Mouse (Mus musculus) forebrain, embryonic 12.5 days (tissue): ENCODE results near the gene Tnip1. TPM values are rescaled to one million over a fixed set of nuclear protein-coding genes. Genes with fewer than 3 reads are reported as not detected.

Experiments used
- ATAC-seq: fragments of 200-750 bp; cut with Nextera tagmentation; 2 replicates; pipeline ENCODE4 v1.8.0; 2017; ENCODE audit warnings: moderate TSS enrichment; ENCODE audit not compliant: low FRiP score
- H3K27ac ChIP-seq: fragments of 300-500 bp; sonication (generic); 2 replicates; pipeline ENCODE4 v1.5.1; 2016; ENCODE audit warnings: mild to moderate bottlenecking
- H3K27me3 ChIP-seq: fragments of 300-500 bp; sonication (generic); 2 replicates; pipeline ENCODE4 v1.6.1; 2016; ENCODE audit warnings: mild to moderate bottlenecking
- H3K36me3 ChIP-seq: fragments of 300-500 bp; sonication (generic); replicated peaks from 2 replicates; pipeline ENCODE4 v1.6.1; 2016; ENCODE audit warnings: mild to moderate bottlenecking
- H3K4me1 ChIP-seq: fragments of 300-500 bp; sonication (generic); 2 replicates; pipeline ENCODE4 v1.6.1; 2016
- H3K4me2 ChIP-seq: fragments of 300-500 bp; sonication (generic); 2 replicates; pipeline ENCODE4 v1.6.1; 2016; ENCODE audit warnings: mild to moderate bottlenecking, moderate library complexity
- H3K4me3 ChIP-seq: fragments of 300-500 bp; sonication (generic); replicated peaks from 2 replicates; pipeline ENCODE4 v1.5.1; 2016; ENCODE audit warnings: mild to moderate bottlenecking
- H3K9ac ChIP-seq: fragments of 300-500 bp; sonication (generic); 2 replicates; pipeline ENCODE4 v1.6.1; 2016; ENCODE audit warnings: mild to moderate bottlenecking
- H3K9me3 ChIP-seq: fragments of 300-500 bp; sonication (generic); 2 replicates; pipeline ENCODE4 v1.6.1; 2016
- WGBS: fragments of 180-500 bp; shearing (Covaris S2); methylation state at CpG from one replicate; pipeline ENCODE4 v1.1.7; 2016; 5-methylcytosine and 5-hydroxymethylcytosine counted together
- polyA plus RNA-seq: library from polyadenylated mRNA; unstranded; fragments of >200 nt; fragmentation: Nextera tagmentation; extraction: Ambion mirVana; gene quantifications from 2 replicates; pipeline ENCODE4 v1.2.1, GENCODE M21; 2016

The Tnip1 gene
- 9.8 and 12.1 TPM in 2 replicates for polyA plus RNA-seq

DNA sequence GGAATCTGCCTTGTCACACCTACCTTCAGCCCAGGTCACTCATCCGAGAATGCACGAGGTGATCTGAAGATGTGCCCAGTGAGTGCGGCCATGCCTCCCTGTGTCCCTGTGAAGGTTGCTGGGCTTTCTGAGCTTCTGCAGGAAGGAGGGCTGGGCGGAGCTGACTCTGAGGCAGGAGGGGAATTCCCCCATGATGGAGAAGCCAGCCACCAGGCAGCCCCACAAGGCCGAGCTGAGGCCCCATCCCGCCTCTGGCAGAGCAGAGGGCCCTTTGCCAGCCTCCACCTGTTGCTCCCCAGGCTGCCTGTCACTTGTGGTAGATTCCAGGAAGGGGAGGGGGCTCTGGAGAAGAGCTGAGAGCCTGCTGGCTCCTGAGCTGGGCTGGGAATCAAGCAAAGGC, at the start of gene Tnip1:
TSS of gene Tnip1 (minus strand) at position 108 of the 400 bp plus-strand sequence.
- no peaks in the 10 kb centered on the region for H3K36me3 ChIP-seq
- H3K4me3 ChIP-seq, result no peak within 1 kb of the TSS
- no peak within 1 kb of the TSS for H3K9ac ChIP-seq
- no peaks in the 10 kb centered on the region for H3K9me3 ChIP-seq
- no peak for ATAC-seq
- H3K4me1 ChIP-seq, result no peaks in the 10 kb centered on the region
- H3K4me2 ChIP-seq, result no peak within 1 kb of the TSS
- peaks cover 3% of the 10 kb centered on the region; the same call in 1 of the 2 replicates for H3K27me3 ChIP-seq
- 48% methylated on average over 6 of the region's 6 CpGs for WGBS
- H3K27ac ChIP-seq, result no peak within 1 kb of the TSS

DNA sequence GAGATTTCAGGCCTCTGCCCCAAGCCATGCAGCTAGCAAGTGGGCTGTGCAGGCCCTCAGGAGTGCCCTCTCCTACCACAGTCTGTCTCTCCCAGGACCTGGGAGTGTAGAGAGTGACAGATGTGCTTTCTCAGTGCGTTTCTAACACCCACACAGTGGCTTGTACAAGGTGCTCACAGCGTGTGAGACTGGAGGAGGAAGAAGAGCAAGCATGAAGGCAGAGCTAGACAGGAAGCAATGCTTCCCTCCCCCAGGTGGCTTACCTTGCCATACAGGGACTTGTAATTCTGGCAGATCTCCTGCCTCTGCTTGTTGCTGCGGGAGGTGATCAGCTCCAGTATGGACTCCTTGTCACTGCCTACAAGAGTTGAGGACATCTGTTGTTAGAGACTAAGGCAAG, 48.7 kb upstream of the Tnip1 start:
- WGBS, result 82% methylated on average over 3 of the region's 3 CpGs
- Histone ChIP-seq H3K27me3 (no peaks in the 10 kb centered on the region), H3K9me3 (no peaks in the 10 kb centered on the region), H3K4me2 (no peak overlapping the region), H3K36me3 (peaks cover 23% of the 10 kb centered on the region), H3K4me1 (0 out of 2 replicates have a peak, but pooled peaks cover 3% of the 10 kb centered on the region), H3K27ac (no peak overlapping the region), H3K4me3 (no peak overlapping the region), H3K9ac (no peak overlapping the region)
- no peak for ATAC-seq

DNA sequence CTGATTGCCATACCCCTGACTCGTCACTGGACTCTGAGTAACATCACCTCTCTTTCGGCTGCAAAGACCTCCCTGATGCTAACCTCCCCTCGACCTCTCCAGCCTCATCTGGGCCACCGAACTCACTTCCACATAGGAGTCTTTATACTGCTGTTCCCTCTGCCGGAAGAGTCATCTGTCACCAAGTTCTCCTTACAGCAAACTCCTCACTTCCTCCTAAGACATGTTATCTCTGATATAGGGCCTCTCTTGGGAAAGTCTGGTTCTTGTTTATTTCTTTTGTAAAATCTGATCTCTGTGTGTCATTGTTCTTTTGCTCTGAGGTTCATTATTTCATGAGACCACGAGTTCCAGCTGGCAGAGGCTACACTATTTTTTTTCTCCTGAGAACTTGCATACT, 45.5 kb upstream of the Tnip1 start:
- ATAC-seq, result no peak
- no peaks in the 10 kb centered on the region for H3K4me1 ChIP-seq
- no peak overlapping the region for H3K4me3 ChIP-seq
- H3K9ac ChIP-seq, result no peak overlapping the region
- H3K27ac ChIP-seq, result no peak overlapping the region
- no peaks in the 10 kb centered on the region for H3K27me3 ChIP-seq
- WGBS, result 80% methylated on average over 6 of the region's 6 CpGs
- H3K4me2 ChIP-seq, result no peak overlapping the region
- peaks cover 23% of the 10 kb centered on the region for H3K36me3 ChIP-seq
- H3K9me3 ChIP-seq, result no peaks in the 10 kb centered on the region

DNA sequence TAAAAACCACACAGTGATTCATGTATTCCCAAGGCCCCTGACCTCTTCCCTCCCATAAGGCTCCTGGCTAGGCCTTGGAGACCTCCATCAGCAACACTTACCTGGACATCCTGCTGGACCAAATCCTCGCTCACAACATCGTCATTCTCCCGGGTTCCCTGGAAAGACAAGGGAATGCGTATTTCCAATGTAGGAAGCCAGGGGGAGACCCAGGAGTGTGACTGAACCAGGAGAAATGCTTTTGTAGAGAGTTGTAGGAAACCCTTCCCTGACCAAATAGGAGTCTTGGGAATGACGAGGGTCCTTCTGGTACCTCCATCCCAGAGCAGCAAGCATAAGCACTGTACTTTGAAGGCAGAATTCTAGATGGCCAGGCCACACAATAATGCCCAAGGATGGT, 43.0 kb upstream of the Tnip1 start:
- peaks cover 28% of the 10 kb centered on the region for H3K36me3 ChIP-seq
- ATAC-seq, result no peak

DNA sequence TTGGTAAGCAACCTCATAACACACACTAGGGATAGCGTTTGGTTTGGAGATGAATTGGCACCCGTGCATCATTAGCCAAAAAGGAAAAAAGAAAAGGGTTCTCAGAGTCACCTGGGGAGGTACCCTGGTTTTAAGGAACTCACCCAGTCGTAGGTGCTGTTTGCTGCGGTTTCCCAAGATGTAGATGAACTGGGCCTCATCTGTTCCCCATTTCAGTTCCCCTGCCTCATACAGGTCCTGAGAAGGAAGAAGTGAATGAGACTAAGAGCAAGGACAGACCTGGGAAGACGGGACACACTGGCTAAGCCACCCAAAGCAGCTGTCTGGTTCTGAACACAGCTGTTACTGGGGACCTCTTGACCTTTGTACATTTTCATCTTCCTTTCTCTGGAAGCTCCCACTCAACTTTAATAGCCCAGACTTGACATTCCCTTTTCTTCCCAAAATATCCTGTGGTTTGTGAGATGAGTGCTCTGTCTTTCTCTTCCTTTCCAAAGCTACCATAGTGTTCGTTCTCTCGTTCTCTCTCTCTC, 42.3 kb upstream of the Tnip1 start:
- no peaks in the 10 kb centered on the region for H3K27me3 ChIP-seq
- no peak overlapping the region for H3K4me2 ChIP-seq
- H3K4me1 ChIP-seq, result no peaks in the 10 kb centered on the region
- 85% methylated on average over 7 of the region's 7 CpGs for WGBS
- peaks cover 21% of the 10 kb centered on the region for H3K36me3 ChIP-seq
- no peaks in the 10 kb centered on the region for H3K9me3 ChIP-seq
- no peak overlapping the region for H3K9ac ChIP-seq
- no peak for ATAC-seq
- H3K27ac ChIP-seq, result no peak overlapping the region
- H3K4me3 ChIP-seq, result no peak overlapping the region

More for the DNA sequence above, 43.0 kb upstream of the Tnip1 start:
- Histone ChIP-seq H3K27ac (no peak overlapping the region), H3K9ac (no peak overlapping the region), H3K4me3 (no peak overlapping the region), H3K4me2 (no peak overlapping the region), H3K4me1 (no peaks in the 10 kb centered on the region), H3K27me3 (no peaks in the 10 kb centered on the region), H3K9me3 (no peaks in the 10 kb centered on the region)
- WGBS, result 83% methylated on average over 5 of the region's 5 CpGs

DNA sequence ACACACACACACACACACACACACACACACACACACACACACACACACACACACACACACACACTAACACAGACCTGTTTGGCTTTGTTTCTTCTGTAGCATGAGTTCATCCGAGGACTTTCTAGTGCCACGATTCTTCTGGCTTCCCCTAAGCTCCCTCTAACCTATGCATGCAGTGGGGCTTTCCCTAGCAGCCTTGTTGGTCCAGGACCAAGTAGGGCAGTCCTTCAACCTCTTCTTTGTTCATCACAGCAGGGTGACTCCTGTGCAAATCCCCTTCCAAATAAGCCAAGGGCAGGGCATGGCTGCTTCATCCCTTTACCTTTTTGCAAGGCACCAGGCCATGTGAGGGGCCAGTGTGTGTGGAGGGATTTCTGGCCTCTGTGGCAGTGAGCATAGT, 36.0 kb upstream of the Tnip1 start:
- Histone ChIP-seq H3K4me3 (no peak overlapping the region), H3K36me3 (peaks cover 5% of the 10 kb centered on the region), H3K27me3 (no peaks in the 10 kb centered on the region), H3K4me2 (no peak overlapping the region), H3K9ac (no peak overlapping the region), H3K9me3 (no peaks in the 10 kb centered on the region), H3K27ac (no peak overlapping the region), H3K4me1 (peaks cover 2% of the 10 kb centered on the region; the same call in 1 of the 2 replicates)
- ATAC-seq, result no peak
- WGBS, result 50% methylated on average over 2 of the region's 2 CpGs

DNA sequence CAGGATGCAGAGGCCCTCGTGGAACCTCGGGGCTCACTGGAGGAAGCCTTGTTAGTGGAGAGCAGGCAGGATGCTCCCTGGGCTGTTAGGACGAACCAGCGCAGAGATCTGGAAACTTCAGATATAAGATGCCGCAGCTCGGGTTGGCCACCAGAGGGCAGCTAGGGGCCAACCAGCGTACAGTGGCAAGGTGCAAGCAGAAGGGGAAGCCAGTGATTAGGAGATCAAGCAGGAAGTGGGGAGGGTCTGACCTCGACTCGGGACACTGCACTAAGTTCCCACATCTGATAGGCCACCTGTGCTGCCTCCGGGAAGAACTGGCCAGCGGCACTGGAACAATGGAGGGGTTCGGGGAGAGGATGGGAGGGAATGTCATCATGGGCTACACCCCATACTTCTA, 35.6 kb upstream of the Tnip1 start:
- Histone ChIP-seq H3K27ac (no peak overlapping the region), H3K9me3 (no peaks in the 10 kb centered on the region), H3K27me3 (no peaks in the 10 kb centered on the region), H3K4me2 (no peak overlapping the region), H3K9ac (no peak overlapping the region), H3K4me3 (no peak overlapping the region), H3K4me1 (peaks cover 2% of the 10 kb centered on the region; the same call in 1 of the 2 replicates), H3K36me3 (peaks cover 5% of the 10 kb centered on the region)
- peak; percentile 36; the same call in 1 of the 2 replicates for ATAC-seq
- WGBS, result 5% methylated on average over 11 of the region's 12 CpGs

DNA sequence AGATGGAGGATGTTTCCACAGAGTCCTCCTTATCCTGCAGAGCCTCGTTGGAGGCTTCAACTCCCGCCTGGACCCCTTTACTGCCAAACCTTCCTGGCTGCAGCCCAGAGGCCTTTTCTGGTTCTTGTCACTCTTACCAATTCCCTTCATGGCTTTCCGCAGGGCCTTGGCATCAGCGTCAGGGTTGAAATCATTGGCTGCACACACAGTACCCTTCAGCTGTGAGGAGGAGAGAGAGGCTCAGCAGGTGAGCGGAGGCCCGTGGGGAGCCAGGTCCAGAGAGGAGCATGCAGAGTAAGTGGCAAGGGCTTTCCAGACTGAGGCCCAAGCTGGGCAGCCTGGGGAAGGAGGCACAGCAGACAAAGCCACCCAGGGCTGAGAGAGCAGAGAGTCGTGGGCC, 33.5 kb upstream of the Tnip1 start:
- no peak for ATAC-seq
- no peak overlapping the region for H3K27ac ChIP-seq
- 64% methylated on average over 7 of the region's 7 CpGs for WGBS
- H3K27me3 ChIP-seq, result no peaks in the 10 kb centered on the region
- no peak overlapping the region for H3K4me3 ChIP-seq
- H3K4me2 ChIP-seq, result no peak overlapping the region
- H3K9me3 ChIP-seq, result no peaks in the 10 kb centered on the region
- peaks cover 2% of the 10 kb centered on the region; the same call in 1 of the 2 replicates for H3K4me1 ChIP-seq
- peaks cover 5% of the 10 kb centered on the region for H3K36me3 ChIP-seq
- no peak overlapping the region for H3K9ac ChIP-seq

DNA sequence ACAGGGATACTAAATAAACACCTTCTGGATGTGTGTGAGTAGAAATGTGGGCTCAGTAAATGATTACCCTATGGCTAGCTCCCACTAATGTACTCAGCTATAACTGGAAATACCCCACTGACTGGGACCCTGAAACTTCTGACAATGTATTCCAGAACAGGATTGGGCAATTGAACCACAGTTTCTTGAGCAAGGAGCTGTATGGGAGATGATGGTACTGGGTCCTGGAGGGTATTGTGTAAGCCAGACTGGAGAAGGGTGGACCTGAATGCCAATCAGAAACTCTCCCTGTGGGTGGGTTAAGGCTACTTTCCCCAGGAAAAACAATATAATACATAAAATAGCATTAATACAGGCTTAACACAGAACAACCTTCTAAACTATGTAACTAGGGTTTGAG, 27.2 kb upstream of the Tnip1 start:
- no peaks in the 10 kb centered on the region for H3K9me3 ChIP-seq

DNA sequence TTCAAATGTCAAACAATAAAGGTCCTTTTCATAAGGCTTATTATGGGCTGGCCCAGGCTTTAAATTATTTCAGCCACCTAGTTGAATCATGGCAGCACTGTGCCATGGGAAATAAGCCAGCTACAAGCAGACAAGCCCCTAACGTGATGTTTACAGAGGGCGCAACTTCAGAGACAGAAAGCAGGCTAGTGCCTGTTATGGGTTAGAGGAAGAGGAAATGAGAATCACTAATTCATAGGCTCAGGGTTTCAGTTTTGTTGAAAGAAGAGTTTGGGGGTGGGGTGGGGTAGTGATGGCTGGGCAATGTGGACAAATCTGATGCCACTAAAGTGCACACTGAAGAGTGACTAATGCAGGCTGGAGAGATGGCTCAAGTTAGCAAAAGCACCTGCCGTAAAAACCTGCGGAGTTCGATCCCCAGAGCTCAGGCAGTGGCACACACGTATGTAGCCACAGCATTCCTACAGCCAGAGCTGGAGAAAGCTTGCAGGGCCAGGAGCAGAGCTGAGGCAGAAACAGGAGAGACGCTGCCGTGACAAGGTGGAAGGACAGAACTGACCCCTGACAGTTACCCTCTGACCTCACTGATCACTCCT, 26.1 kb upstream of the Tnip1 start:
- Histone ChIP-seq H3K9me3 (no peaks in the 10 kb centered on the region), H3K4me3 (no peak overlapping the region), H3K4me2 (no peak overlapping the region), H3K4me1 (no peaks in the 10 kb centered on the region), H3K36me3 (no peaks in the 10 kb centered on the region), H3K27me3 (no peaks in the 10 kb centered on the region), H3K9ac (no peak overlapping the region), H3K27ac (no peak overlapping the region)
- 77% methylated on average over 8 of the region's 8 CpGs for WGBS
- ATAC-seq, result no peak

More for the DNA sequence above, 27.2 kb upstream of the Tnip1 start:
- no peaks in the 10 kb centered on the region for H3K27me3 ChIP-seq
- H3K27ac ChIP-seq, result no peak overlapping the region
- no peak overlapping the region for H3K4me2 ChIP-seq
- ATAC-seq, result no peak
- no peak overlapping the region for H3K9ac ChIP-seq
- H3K36me3 ChIP-seq, result no peaks in the 10 kb centered on the region
- no peak overlapping the region for H3K4me3 ChIP-seq
- H3K4me1 ChIP-seq, result no peaks in the 10 kb centered on the region

DNA sequence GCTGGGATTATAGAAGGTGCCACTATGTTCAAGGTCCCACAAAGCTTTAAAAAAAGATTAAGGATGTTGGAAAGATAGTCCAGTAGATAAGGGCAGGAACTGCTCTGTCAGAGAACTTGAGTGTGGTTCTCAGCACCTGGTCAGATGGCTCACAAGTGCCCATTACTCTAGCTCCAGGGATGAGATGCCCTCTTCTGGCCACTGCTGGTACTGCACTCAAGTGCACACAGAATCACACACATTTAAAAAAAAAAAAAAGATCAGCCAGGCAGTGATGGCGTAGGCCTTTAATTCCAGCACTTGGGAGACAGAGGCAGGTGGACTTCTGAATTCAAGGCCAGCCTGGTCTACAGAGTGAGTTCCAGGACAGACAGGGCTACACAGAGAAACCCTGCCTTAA, 25.3 kb upstream of the Tnip1 start:
- 64% methylated on average over 1 of the region's 1 CpGs for WGBS
- H3K4me1 ChIP-seq, result no peaks in the 10 kb centered on the region
- H3K4me2 ChIP-seq, result no peak overlapping the region
- no peak overlapping the region for H3K27ac ChIP-seq
- no peaks in the 10 kb centered on the region for H3K9me3 ChIP-seq
- no peaks in the 10 kb centered on the region for H3K36me3 ChIP-seq
- ATAC-seq, result no peak
- no peak overlapping the region for H3K9ac ChIP-seq
- H3K4me3 ChIP-seq, result no peak overlapping the region
- H3K27me3 ChIP-seq, result no peaks in the 10 kb centered on the region

DNA sequence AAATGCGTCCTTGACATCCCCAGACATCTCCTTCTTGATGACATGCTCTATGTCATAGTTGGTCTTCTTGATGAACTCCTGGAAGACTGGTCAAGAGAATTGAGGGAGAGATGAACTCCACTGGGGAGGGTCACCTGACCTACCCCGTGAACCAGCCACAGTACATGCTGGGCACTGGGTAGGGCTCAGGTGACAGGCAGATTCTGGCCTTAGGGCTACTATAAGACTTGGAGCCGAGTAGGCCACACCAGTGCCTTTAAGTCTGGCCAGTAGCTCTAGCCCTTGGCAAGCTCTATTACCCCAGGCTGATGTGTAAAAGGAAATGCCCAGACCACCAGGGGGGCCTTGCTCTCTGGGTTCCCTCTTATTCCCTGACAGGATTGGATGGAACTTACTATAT, 22.4 kb upstream of the Tnip1 start:
- no peaks in the 10 kb centered on the region for H3K4me1 ChIP-seq
- no peak for ATAC-seq
- H3K4me3 ChIP-seq, result no peak overlapping the region
- H3K4me2 ChIP-seq, result no peak overlapping the region
- H3K9me3 ChIP-seq, result no peaks in the 10 kb centered on the region
- no peaks in the 10 kb centered on the region for H3K27me3 ChIP-seq
- no peaks in the 10 kb centered on the region; the same call in 1 of the 2 replicates for H3K36me3 ChIP-seq
- no peak overlapping the region for H3K27ac ChIP-seq
- H3K9ac ChIP-seq, result no peak overlapping the region
- WGBS, result 80% methylated on average over 3 of the region's 3 CpGs

DNA sequence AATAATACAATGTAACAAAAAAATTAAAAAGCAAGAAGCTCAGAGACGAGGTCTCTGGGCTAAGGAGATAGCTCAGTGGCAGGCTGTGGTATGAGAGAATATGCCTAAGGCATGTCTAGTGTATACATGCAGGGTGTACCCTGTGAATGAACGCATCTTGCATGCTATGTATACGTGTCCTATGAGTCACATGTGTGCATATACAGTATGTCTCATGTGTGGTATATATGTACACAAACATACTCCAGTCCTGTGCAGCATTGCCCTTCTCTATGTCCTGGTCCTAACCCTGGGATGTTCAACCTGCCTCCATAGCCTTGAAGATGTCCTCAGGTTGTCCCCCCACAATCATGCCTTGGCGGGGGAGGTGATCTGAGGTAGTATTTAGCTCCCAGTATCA, 21.9 kb upstream of the Tnip1 start:
- Histone ChIP-seq H3K9ac (no peak overlapping the region), H3K4me1 (no peaks in the 10 kb centered on the region), H3K27ac (no peak overlapping the region), H3K36me3 (no peaks in the 10 kb centered on the region; the same call in 1 of the 2 replicates), H3K4me3 (no peak overlapping the region), H3K9me3 (no peaks in the 10 kb centered on the region), H3K27me3 (no peaks in the 10 kb centered on the region), H3K4me2 (no peak overlapping the region)
- ATAC-seq, result no peak
- WGBS, result 61% methylated on average over 4 of the region's 4 CpGs
